Mouse (Mus musculus) stomach, embryonic 15.5 days (tissue): Measurements from ENCODE around the gene Brf1. TPM values are rescaled to one million over a fixed set of nuclear protein-coding genes. Genes with fewer than 3 reads are reported as not detected.

Experiments used
- ATAC-seq: fragments of 200-750 bp; cut with Nextera tagmentation; 2 replicates; pipeline ENCODE4 v1.8.0; 2017; ENCODE audit warnings: low read depth, moderate number of reproducible peaks, moderate TSS enrichment; ENCODE audit not compliant: insufficient read depth, low FRiP score
- H3K27ac ChIP-seq: fragments of 300-500 bp; sonication (generic); 2 replicates; pipeline ENCODE4 v1.5.1; 2015; ENCODE audit warnings: mild to moderate bottlenecking, inconsistent platforms
- H3K27me3 ChIP-seq: fragments of 300-500 bp; sonication (generic); replicated peaks from 2 replicates; pipeline ENCODE4 v1.6.1; 2015; ENCODE audit warnings: inconsistent platforms
- H3K36me3 ChIP-seq: fragments of 300-500 bp; sonication (generic); 2 replicates; pipeline ENCODE4 v1.6.1; 2015; ENCODE audit warnings: inconsistent platforms
- H3K4me1 ChIP-seq: fragments of 300-500 bp; sonication (generic); 2 replicates; pipeline ENCODE4 v1.6.1; 2015; ENCODE audit warnings: inconsistent platforms
- H3K4me2 ChIP-seq: fragments of 300-500 bp; sonication (generic); 2 replicates; pipeline ENCODE4 v1.6.1; 2015; ENCODE audit warnings: mild to moderate bottlenecking, inconsistent platforms
- H3K4me3 ChIP-seq: fragments of 300-500 bp; sonication (generic); replicated peaks from 2 replicates; pipeline ENCODE4 v1.5.1; 2015; ENCODE audit warnings: inconsistent platforms
- H3K9ac ChIP-seq: fragments of 300-500 bp; sonication (generic); 2 replicates; pipeline ENCODE4 v1.6.1; 2015; ENCODE audit warnings: inconsistent platforms
- H3K9me3 ChIP-seq: fragments of 300-500 bp; sonication (generic); 2 replicates; pipeline ENCODE4 v1.6.1; 2016; ENCODE audit warnings: inconsistent platforms
- WGBS: fragments of 180-500 bp; shearing (Covaris S2); methylation state at CpG from one replicate; pipeline ENCODE4 v1.1.7; 2015; 5-methylcytosine and 5-hydroxymethylcytosine counted together
- polyA plus RNA-seq: library from polyadenylated mRNA; unstranded; fragments of >200 nt; fragmentation: Nextera tagmentation; extraction: Ambion mirVana; gene quantifications from 2 replicates; pipeline ENCODE4 v1.2.1, GENCODE M21; 2015

Brf1 gene
- polyA plus RNA-seq = 55.9 and 59.7 TPM in 2 replicates

- under 1% methylated on average over 85 of the region's 96 CpGs for WGBS
- H3K4me3 ChIP-seq = peak within 1 kb of the TSS; percentile 81
- peak; percentile 96 for ATAC-seq
Measured at GRCm38 (mm10) chr12:113000294-113001132, at the start of gene Brf1. Brf1 (minus strand) TSS chr12:113000704.

GRCm38 (mm10) chr12:113049836-113050235 is 49.3 kb upstream of the Brf1 start:
- Histone ChIP-seq H3K36me3 (peaks cover 44% of the 10 kb centered on the region), H3K4me1 (no peaks in the 10 kb centered on the region), H3K9me3 (no peaks in the 10 kb centered on the region), H3K27ac (no peak overlapping the region), H3K4me2 (no peak overlapping the region), H3K9ac (no peak overlapping the region), H3K27me3 (no peaks in the 10 kb centered on the region), H3K4me3 (no peak overlapping the region)
- WGBS = 85% methylated on average over 9 of the region's 9 CpGs
- no peak for ATAC-seq

More at GRCm38 (mm10) chr12:113000294-113001132, at the start of gene Brf1:
- Histone ChIP-seq H3K36me3 (peaks cover 7% of the 10 kb centered on the region; the same call in 1 of the 2 replicates), H3K9me3 (no peaks in the 10 kb centered on the region), H3K27me3 (no peaks in the 10 kb centered on the region), H3K4me1 (peaks cover 19% of the 10 kb centered on the region), H3K4me2 (peak within 1 kb of the TSS; percentile 69), H3K27ac (peak within 1 kb of the TSS; percentile 97), H3K9ac (peak within 1 kb of the TSS; percentile 78)

GRCm38 (mm10) chr12:113048103-113048502 is 47.6 kb upstream of the Brf1 start:
- no peak overlapping the region for H3K4me2 ChIP-seq
- ATAC-seq = no peak
- no peak overlapping the region for H3K27ac ChIP-seq
- H3K9ac ChIP-seq = no peak overlapping the region
- no peaks in the 10 kb centered on the region for H3K9me3 ChIP-seq
- no peaks in the 10 kb centered on the region for H3K27me3 ChIP-seq
- H3K36me3 ChIP-seq = peaks cover 38% of the 10 kb centered on the region
- WGBS = 90% methylated on average over 5 of the region's 5 CpGs
- no peak overlapping the region for H3K4me3 ChIP-seq
- no peaks in the 10 kb centered on the region for H3K4me1 ChIP-seq

- 85% methylated on average over 15 of the region's 15 CpGs for WGBS
- Histone ChIP-seq H3K9ac (no peak overlapping the region), H3K27me3 (no peaks in the 10 kb centered on the region), H3K4me3 (no peak overlapping the region), H3K4me2 (no peak overlapping the region), H3K27ac (no peak overlapping the region), H3K4me1 (no peaks in the 10 kb centered on the region), H3K9me3 (no peaks in the 10 kb centered on the region), H3K36me3 (peaks cover 32% of the 10 kb centered on the region)
- no peak for ATAC-seq
Measured at GRCm38 (mm10) chr12:113046861-113047260, 46.4 kb upstream of the Brf1 start.

- no peaks in the 10 kb centered on the region for H3K9me3 ChIP-seq
- ATAC-seq = no peak
- no peaks in the 10 kb centered on the region for H3K4me1 ChIP-seq
- peaks cover 32% of the 10 kb centered on the region for H3K36me3 ChIP-seq
- no peak overlapping the region for H3K4me3 ChIP-seq
- no peak overlapping the region for H3K27ac ChIP-seq
- H3K4me2 ChIP-seq = no peak overlapping the region
- 65% methylated on average over 3 of the region's 3 CpGs for WGBS
- H3K9ac ChIP-seq = no peak overlapping the region
- no peaks in the 10 kb centered on the region for H3K27me3 ChIP-seq
Measured at GRCm38 (mm10) chr12:113044916-113045677, 44.6 kb upstream of the Brf1 start.

GRCm38 (mm10) chr12:113042543-113042942 is 42.0 kb upstream of the Brf1 start:
- Histone ChIP-seq H3K4me3 (no peak overlapping the region), H3K4me2 (no peak overlapping the region), H3K27me3 (no peaks in the 10 kb centered on the region), H3K27ac (no peak overlapping the region), H3K9ac (no peak overlapping the region), H3K36me3 (peaks cover 22% of the 10 kb centered on the region), H3K4me1 (no peaks in the 10 kb centered on the region), H3K9me3 (no peaks in the 10 kb centered on the region)
- ATAC-seq = peak; percentile 73
- WGBS = 71% methylated on average over 2 of the region's 2 CpGs

GRCm38 (mm10) chr12:113041481-113042439 is 41.3 kb upstream of the Brf1 start:
- Histone ChIP-seq H3K9me3 (no peaks in the 10 kb centered on the region), H3K4me1 (no peaks in the 10 kb centered on the region), H3K9ac (no peak overlapping the region), H3K4me2 (no peak overlapping the region), H3K27me3 (no peaks in the 10 kb centered on the region), H3K27ac (no peak overlapping the region), H3K36me3 (peaks cover 17% of the 10 kb centered on the region), H3K4me3 (no peak overlapping the region)
- no peak for ATAC-seq
- 62% methylated on average over 15 of the region's 15 CpGs for WGBS

GRCm38 (mm10) chr12:113038414-113038813 is 37.9 kb upstream of the Brf1 start:
- no peaks in the 10 kb centered on the region for H3K4me1 ChIP-seq
- no peaks in the 10 kb centered on the region for H3K27me3 ChIP-seq
- WGBS = 84% methylated on average over 4 of the region's 4 CpGs
- no peaks in the 10 kb centered on the region for H3K9me3 ChIP-seq
- no peaks in the 10 kb centered on the region for H3K36me3 ChIP-seq
- no peak overlapping the region for H3K9ac ChIP-seq
- no peak overlapping the region for H3K27ac ChIP-seq
- no peak for ATAC-seq
- H3K4me2 ChIP-seq = no peak overlapping the region
- H3K4me3 ChIP-seq = no peak overlapping the region

- H3K4me2 ChIP-seq = no peak overlapping the region
Measured at GRCm38 (mm10) chr12:113036996-113037395, 36.5 kb upstream of the Brf1 start.

GRCm38 (mm10) chr12:113035093-113035492 is 34.6 kb upstream of the Brf1 start:
- 62% methylated on average over 2 of the region's 2 CpGs for WGBS
- Histone ChIP-seq H3K27ac (no peak overlapping the region), H3K9ac (no peak overlapping the region), H3K4me1 (0 out of 2 replicates have a peak, but pooled peaks cover 13% of the 10 kb centered on the region), H3K36me3 (no peaks in the 10 kb centered on the region), H3K4me3 (no peak overlapping the region), H3K9me3 (no peaks in the 10 kb centered on the region), H3K27me3 (no peaks in the 10 kb centered on the region), H3K4me2 (no peak overlapping the region)
- ATAC-seq = no peak

More at GRCm38 (mm10) chr12:113036996-113037395, 36.5 kb upstream of the Brf1 start:
- no peak for ATAC-seq
- Histone ChIP-seq H3K9me3 (no peaks in the 10 kb centered on the region), H3K9ac (no peak overlapping the region), H3K4me3 (no peak overlapping the region), H3K36me3 (no peaks in the 10 kb centered on the region), H3K27me3 (no peaks in the 10 kb centered on the region), H3K4me1 (0 out of 2 replicates have a peak, but pooled peaks cover 6% of the 10 kb centered on the region), H3K27ac (no peak overlapping the region)
- WGBS = 85% methylated on average over 4 of the region's 4 CpGs
